Mouse (Mus musculus): ENCODE measurements around the gene Flt3l.
"Not testable (repeated sequence)": the region's sequence is repeated elsewhere in the genome, so short reads cannot be mapped to it uniquely, and the experiment has no call there.

Gene Flt3l

DNA sequence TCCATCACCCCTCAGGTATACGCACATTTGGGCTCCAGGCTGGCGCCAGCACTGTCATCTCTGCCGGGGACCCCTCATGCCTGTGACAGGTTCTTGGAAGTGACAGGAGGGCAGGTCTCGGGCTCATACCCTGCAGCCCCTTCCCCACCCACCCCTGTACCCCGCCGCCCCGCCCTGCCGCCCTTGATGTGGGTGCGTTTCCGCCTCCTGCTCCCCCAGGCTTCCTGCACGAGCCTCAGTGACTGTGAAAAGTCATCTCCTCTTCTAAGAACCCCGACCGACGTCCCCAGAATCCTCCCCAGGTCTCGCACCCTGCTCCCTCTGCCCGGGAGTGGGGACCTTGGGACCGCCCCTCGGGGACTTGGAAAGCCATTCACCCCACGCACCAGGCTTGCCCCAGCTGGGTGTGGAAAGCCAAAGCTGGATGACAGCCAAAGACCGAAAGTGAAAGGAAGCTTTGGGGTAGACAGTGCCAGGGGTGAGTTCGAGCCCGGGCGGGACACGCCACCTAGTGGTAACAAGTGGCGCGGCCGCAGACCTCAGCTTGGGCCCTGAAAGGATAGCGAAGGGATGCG is at the start of gene Flt3l, which contains the start of gene Gm45713:
Flt3l (minus strand) TSS at position 440 of the 575 bp plus-strand sequence.
Gm45713 (minus strand) TSS at position 239 of the 575 bp plus-strand sequence.
- DNase-seq, result peak; percentile 90

DNA sequence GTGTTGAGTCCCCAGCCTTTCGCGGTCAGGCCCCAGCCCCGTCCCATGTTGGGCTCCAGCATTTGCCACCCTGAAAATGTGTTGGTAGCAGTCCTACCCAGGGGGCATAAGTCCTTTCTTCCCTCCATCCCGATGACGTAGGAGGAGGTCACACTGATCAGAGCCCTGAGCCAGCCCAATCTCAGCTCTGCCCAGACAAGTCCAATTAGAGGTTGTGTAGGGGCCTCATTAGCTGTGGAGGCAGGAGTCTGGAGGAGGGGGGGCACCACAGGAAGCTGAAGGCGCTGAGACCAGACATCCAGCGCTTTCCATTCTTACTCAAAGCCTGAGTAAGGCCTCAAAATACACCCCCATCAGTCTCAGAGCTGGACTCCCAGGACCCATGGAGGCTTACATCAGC is 49.7 kb upstream of the Flt3l start:
- DNase-seq, result no peak

DNA sequence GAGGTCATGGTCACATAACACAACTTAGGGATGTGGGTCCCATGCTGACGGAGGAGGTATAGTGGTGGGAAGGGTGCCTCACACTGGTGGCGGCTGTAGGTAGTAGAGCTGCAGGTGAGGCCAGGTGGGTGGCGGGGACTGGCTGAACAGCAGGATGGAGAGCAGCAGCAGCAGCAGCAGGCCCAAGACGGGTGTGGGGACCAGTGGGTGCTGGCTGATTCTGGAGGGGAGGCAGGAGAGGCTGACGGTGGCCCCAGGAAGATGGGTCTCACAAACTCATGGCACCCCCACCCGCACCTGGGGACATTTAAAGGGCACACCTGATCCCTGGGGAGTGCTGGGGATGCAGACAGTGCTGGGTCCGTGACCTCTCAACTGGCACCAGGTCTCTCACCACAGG is 47.4 kb upstream of the Flt3l start:
- DNase-seq, result no peak

DNA sequence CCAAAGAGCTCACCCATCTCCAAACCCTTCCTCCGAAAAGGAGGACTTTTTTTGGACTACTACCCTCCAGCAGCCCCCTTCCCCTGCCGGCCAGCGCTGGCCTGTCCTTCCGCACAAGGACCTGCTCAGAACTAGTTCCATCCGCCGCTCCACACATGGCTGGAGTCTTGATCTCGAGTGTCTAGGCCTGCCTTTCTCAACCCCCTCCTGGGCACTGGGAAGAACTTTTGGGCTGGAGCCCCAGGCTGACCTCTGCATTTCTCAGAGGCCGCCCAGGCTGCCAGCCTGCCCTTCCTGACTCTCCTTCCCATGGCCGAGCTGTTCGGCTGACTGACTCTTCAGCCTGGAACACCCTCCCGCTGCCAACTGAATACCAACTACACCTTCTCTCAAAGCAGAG is 46.4 kb upstream of the Flt3l start:
- DNase-seq, result no peak

DNA sequence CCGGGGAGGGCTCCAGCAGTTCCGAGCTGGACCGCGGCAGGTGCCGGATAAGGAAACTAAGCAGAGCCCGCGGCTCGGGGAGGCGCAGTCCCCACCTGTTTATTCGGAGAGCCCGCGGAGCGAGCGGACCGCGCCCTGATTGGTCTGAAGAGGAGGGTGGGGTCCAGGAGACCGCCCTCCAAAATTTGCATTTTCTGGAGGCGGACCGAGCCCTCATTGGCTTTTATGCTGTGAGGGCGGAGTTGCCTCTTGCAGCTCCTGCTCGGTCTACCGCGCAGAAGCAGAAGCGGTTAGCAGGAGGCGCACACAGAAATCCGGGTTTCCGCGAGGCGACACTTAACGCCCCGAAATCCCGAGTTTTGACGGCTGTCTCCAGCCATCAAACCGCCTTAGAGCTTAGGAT is 46.0 kb upstream of the Flt3l start:
- peak; percentile 84 for DNase-seq

DNA sequence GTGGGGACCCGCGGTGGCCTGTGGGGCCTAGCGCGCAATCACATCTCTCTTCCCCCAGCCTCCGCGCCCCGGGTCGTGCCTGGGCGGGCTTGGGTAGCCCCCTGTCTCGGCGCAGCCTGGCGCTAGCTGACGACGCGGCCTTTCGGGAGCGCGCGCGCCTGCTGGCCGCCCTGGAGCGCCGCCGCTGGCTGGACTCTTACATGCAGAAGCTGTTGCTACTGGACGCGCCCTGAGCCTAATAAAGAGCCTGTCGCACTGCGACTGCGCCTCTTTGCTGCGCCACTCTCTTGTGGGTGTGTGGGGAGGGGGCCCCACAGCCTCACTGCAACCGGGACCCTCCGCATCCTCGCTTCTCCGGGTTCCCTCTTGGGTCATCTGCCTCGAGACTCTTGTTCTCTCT is 45.3 kb upstream of the Flt3l start:
- DNase-seq, result no peak

DNA sequence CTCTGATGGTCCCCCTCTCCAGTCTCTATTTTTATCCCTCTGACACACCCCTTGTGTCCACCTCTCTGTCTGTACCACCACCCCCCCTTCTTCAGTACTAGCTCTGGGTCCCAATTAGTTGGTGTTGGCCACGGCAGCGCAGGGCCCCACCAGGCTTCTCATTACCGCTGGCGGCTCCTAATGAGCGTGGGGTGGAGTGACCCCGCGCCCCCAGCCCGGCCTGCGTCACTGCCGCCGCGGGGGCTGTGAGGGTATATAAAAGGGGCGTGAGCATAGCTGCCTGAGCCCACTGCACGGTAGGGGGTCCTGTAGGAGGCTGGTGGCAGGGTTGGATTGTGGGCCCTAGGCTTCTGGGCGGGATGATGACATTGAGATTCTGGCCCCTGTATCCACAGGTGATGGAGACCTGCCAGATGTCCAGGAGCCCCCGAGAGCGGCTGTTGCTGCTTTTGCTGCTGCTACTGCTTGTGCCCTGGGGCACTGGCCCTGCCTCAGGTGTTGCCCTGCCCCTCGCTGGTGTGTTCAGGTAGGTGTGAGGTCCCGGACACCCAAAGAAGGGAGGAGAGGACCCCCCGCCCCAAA is 44.8 kb upstream of the Flt3l start, which contains the start of gene Pth2:
Pth2 (plus strand) TSS at position 100 of the 582 bp plus-strand sequence.
- DNase-seq, result no peak

DNA sequence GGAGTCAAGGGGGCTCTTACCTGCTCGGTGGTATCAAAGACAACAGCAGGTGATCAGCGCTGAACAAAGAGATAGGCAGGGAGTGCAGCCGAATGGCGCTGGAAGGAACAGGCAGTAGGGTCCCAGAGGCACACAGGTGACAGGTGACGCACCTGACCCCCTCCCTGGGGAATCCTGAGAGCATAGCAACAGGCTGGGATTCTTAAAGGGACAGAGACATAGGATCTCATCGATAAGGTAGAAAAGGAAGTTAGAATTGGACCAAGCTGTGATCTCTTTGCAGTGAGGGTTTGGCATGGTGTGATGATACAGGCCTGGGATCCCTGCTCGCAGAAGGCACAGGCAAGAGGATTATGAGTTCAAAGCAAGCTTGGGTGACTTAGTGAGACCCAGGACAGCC is 43.2 kb upstream of the Flt3l start, which contains the start of gene Gfy:
Gfy (minus strand) TSS at position 101 of the 400 bp plus-strand sequence.
- DNase-seq, result no peak

DNA sequence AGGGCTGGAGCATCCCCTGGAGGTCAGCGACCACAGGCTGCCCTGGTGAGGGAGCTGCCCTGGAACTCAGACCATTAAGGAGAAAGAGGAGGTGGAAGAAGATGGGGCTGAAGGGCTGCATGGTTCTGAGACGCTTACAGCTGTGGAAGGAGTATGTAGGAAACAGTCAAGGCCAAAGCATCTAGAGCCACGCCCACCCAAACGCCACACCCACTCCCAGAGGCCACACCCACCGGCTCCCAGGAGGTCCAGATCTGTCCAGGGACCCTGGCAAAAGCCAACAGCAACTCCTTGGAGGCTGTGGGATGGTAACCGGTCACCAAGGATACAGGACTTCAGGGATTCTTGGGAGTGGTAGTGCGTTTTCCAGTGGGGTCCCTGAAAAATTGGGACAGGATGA is 42.3 kb upstream of the Flt3l start:
- peak; percentile 42 for DNase-seq

DNA sequence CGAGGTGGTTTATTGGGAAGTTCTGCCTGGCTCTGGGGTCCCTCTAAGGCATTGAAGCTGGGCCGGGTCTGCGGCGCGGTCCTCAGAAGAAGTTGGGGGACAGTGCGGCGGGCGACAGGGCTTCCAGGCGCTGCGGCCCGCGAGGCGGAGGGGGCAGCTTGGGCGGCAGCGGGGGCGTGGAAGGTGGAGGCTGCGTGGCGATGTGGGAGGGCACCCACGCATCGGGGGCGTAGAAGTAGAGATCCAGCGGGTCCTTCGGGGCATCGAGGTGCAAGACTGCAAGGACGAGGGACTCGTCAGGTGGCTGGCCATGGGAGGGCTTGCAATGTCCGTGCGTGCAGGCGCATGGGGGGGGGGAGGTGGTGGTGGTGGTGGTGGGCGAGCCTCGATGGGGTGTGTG is 40.1 kb upstream of the Flt3l start:
- DNase-seq, result no peak

DNA sequence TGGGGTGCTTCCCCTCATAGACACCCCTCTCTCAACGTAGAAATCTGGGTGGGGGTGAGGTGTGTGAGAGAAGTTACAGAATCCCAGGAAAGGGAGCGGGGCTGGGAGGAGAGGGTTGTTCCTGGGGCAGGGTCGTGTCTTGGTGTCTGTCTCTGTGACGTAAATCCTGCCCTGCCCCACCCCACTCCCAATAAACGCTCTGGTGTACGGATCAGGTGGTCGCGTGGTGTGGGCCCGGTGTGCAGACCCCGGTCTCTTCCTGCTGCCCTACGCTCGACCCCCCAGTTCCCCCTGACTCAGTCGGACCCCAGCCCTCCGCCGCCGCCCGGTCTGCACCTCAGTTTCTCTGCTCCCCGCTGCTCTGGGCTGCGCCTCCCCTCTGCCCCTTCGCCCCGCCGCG is 39.7 kb upstream of the Flt3l start:
- DNase-seq, result no peak

DNA sequence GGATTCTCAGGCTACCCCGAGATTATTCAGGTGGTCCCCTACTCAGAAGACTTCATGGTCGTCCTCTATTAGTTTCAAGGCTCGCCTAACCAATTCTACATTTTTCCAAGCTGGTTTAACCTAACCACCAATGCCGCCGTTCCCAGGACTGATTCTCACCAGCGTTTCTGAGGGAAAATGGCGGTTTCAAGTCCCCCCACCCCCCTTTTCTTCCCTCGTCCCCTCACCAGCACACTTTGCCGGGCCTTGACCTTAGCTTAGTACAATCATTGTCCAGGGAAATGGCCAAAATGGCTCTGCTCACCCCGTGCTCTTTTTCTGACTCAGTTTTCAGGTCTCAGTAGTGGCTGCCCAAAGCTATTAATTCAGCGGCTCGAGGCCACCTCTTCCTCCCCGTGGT is 39.2 kb upstream of the Flt3l start:
- DNase-seq, result no peak

DNA sequence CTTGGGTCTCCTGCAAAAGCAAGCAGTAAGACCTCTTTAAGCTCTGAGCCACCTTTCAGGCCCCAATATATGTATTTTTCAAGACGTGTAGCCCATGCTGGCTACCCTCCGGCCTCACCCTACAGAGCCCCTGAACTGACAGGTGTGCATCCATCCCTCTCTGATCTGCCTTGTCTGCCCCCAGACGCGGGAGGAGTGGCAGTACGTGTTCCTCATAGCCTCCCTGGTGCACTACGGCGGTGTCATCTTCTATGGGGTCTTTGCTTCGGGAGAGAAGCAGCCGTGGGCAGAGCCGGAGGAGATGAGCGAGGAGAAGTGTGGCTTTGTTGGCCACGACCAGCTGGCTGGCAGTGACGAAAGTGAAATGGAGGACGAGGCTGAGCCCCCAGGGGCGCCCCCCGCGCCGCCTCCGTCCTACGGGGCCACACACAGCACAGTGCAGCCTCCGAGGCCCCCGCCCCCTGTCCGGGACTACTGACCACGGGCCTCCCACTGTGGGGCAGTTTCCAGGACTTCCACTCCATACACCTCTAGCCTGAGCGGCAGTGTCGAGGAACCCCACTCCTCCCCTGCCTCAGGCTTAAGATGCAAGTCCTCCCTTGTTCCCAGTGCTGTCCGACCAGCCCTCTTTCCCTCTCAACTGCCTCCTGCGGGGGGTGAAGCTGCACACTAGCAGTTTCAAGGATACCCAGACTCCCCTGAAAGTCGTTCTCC is 38.5 kb upstream of the Flt3l start:
- DNase-seq, result no peak

DNA sequence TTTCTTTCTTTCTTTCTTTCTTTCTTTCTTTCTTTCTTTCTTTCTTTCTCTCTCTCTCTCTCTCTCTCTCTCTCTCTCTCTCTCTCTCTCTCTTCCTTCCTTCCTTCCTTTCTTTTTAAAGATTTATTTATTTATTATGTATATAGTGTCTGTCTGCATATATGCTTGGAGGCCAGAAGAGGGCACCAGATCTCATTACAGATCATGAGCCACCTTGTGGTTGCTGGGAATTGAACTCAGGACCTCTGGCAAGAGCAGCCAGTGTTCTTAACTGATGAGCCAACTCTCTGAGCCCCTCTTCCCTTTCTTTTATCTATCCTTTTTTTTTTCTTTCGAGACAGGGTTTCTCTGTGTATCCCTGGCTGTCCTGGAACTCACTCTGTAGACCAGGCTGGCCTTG is 37.5 kb upstream of the Flt3l start:
- not testable (repeated sequence) for DNase-seq

DNA sequence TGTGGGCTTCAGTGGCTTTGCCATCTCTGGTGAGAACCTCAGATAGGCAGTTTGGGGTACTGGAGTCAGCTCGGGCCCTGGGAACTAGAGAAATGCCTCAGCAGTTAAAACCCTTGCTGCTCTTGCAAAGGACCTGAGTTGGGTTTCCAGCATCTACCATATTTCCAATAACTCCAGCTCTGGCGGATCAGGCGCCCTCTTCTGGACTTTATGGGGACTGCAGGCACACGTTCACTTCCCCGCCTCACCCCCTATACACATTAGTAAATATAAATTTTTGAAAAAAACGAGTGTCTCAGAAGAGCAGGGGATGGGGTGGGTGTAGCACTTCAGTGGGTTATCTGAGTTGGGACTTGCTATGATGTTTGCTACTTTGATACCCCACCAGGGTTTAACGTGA is 36.7 kb upstream of the Flt3l start:
- DNase-seq, result no peak

DNA sequence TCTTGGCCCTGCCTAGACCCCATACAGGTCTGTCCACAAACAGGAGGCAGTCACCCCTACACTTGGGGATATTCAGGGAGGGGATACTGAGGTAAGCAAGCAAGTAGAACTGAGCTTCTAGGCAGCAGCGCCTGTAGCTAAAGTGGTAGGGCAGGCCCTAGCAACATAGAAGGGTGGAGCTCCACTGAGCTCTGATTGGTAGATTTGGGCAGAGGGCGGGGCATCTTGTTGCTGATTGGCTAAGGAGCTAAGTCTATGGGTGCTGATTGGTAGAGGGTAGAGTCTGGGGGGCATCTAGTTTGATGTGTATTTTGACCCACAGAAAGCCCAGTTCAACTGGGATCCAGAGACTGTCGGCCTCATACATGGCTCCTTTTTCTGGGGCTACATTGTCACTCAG is 33.3 kb upstream of the Flt3l start:
- DNase-seq, result peak; percentile 66

DNA sequence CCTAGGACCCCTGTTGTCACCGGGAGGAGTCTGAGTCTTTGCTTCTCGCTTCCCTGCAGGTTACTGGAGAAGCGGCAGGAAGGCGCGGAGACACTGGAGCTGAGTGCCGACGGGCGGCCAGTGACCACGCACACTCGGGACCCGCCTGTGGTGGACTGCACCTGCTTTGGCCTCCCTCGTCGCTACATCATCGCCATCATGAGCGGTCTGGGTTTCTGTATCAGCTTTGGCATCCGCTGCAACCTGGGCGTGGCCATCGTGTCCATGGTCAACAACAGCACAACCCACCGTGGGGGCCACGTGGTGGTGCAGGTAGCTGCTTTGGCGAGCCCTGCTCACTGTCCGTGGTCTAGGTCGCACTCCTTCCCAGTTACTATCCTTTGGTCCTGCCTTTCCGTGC is 32.4 kb upstream of the Flt3l start:
- peak; percentile 68 for DNase-seq

DNA sequence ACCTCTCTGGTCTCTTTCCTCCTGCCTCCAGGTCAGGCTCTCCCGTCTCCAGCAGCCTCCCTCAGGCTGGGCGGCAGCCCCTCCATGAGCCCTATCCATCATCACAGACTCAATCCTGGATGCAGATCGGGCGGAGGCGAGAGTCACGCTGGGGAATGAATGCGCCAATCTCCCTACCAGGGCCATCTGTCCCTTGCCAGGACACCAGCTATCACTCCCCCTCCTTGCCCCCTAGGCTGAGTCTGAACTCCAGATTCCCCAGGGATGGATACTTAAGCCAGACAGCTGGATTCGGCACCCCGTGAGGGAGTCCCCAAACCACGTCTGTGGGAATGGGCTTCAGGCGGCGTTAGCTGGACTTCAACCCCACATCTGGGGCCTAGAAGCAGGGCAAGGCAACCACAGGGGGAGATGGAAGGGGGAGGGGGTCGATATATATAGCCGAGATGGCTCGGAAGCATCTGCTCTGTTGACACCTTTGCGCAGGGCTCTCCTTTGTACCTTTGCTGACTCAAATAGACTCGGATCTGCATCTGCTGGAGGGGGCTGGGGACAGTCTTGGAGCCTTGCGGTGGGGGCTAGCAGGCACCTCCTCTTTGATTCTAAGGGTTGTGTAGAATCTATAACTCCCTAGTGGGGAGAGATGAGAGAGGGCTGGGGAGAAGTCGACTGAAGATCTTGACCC is 31.7 kb upstream of the Flt3l start:
- peak; percentile 74 for DNase-seq

DNA sequence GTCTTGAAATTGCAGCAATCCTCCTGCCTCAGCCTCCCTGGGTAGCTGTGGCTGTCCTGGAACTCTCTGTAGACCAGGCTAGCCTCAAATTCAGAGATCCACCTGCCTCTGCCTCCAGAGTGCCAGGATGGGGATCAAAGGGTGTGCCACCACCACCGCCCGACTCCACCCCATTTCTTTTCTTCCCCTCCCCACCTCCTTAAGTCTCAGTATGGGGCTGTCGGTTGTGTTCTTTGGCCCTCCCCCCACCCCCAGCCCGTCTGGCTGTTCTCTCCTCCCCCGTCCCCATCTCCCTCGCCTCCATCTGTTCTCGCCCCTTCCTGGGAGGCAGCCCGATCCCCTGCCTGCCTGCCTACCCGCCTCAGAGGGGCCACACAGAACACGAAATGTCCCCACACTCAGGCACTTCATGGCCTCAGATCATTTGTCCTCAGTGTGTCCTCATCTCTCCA is 30.7 kb upstream of the Flt3l start:
- DNase-seq, result peak; percentile 59

DNA sequence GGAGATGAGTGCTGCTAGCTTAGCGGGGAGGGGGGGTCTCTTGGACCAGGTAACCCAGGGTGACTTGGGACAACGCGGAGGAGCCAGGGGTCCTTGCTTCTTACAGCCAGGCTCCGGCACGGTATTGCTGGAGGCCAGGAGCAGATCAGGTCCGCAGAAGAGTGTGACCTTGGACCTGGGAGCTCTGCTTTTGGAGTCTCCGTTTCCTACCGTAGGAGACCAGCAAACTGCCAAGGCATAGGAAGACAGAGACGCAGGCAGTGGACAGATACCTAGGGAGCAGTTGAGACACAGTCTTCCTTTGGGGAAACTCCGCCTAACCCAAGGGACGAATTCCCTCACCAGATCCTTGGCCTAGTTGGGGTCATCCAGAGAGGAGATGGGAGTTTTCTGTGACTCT is 29.5 kb upstream of the Flt3l start:
- DNase-seq, result no peak

DNA sequence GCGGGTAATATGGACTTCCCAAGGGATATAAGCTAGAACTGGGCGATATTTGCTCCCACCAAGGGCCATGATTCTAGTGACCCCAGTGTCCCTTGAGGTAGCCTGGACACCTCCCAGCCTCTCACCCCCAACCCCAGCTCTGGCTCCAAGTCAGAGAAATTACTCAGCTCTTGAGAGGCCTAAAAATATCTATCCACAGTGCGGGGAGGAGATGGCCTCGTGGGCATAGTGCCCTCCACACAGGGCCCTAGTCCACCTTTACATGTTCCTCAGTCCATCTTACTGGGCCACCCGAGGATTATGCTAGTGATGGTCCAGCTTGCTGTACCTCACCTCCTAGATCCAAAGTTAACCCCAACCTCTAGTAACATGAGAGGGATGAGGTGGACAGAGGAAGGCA is 28.6 kb upstream of the Flt3l start:
- DNase-seq, result no peak

DNA sequence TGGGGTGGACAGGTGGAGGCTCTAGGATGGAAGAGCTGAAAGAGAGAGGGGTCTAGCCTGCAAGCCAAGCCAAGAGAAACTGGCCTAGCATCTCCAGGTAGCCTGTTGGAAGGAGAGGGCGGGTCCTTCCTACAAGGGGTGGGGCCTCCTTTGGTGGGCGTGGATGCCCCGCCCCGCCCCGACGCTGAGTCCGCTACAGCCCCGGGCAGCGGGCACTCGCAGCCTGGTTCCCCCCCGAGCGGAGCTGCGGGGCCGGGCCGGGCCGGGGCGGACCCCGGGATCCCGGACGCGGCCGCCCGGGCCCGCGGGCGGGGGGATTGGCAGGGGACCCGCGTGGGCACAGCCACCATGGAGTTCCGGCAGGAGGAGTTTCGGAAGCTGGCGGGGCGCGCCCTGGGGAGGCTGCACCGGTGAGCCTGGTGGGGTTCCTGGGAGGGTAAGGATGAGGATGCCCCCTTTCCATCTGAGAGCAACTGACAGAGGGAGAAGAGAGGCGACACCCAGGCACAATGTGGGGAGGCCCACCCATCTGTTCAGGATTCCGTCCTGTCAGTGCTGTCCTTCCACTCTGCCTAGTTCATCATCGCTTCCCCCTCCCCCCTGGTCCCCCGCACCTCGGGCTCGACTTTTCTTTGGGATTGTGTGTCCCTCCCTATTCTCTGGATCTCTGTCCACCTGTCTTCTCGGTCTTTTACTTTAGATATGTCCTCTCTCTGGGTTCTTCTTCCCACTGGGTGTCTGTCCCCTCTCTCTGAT is 27.7 kb upstream of the Flt3l start, which contains the start of gene Slc17a7:
Slc17a7 (plus strand) TSS at position 215 of the 756 bp plus-strand sequence.
- DNase-seq, result peak; percentile 81
